Mouse (Mus musculus): Measurements from ENCODE around the gene Fam207a.

- TF ChIP-seq CTCF (IDR thresholded peaks at IDR 0.05; ENCODE audit: low read depth) (no peak), EP300 (IDR thresholded peaks at IDR 0.05; ENCODE audit: low read depth) (no peak)
Observed at GRCm38 (mm10) chr10:77565005-77565404, 49.4 kb upstream of the Fam207a start.
